Mouse (Mus musculus): ENCODE measurements around the gene Mlc1. TPM values are rescaled to one million over a fixed set of nuclear protein-coding genes. Genes with fewer than 3 reads are reported as not detected.

Gene Mlc1
- 0.05 TPM in 1 of 2 replicates, not detected in the other for polyA plus RNA-seq (2015; fragmentation: Nextera tagmentation; extraction: Ambion mirVana)

DNA sequence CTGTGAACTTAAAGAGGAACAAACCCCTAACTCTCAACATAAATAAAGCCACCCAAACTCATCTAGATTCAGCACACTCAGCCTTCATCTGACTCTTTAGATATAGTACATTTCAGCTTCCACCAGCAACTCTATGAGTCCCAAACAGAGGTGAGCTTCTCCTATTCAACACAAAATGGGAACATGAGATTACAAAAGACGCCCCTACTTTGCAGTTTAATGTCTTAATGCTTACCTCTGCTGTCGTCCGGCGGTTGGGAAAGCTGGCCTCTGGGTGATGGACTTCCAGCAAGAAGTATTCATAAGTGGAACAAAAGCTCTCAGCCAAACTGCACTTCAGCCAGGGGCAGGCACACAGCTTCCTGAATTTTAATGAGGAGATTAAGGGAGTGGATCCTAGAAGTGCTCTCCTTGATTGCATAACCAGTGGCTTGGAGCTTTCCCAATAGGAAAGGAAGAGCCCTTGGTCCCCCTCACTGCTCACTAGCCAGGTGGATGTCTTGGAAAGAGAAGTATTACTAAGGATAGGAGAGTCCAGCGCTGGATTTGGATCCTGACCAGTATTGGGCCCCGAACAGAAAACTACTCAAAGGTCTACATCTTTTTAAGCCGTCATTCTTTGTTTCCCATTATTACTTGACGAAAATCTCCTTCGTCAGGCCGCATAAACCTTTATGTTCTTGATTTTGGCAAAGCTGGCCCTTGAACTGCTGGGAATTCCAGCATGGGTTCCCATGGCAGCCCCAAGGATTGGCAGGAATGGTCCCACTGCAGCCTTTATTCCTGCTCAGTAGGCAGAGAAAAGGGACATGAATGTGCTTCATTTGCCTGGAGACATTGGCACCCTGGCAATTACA lies at the start of gene Mlc1:
Mlc1 (minus strand) TSS at position 727 of the 857 bp plus-strand sequence.
- H3K27me3 ChIP-seq (replicated peaks), result no peaks in the 10 kb centered on the region
- 69% methylated on average over 10 of the region's 10 CpGs for WGBS
- no peak within 1 kb of the TSS for H3K9ac ChIP-seq
- no peak for ATAC-seq (ENCODE audit: extremely low read depth, insufficient number of reproducible peaks, low FRiP score, low TSS enrichment)
- no peak within 1 kb of the TSS for H3K27ac ChIP-seq (replicated peaks)
- no peaks in the 10 kb centered on the region for H3K4me1 ChIP-seq
- no peak within 1 kb of the TSS for H3K4me2 ChIP-seq
- H3K4me3 ChIP-seq, result no peak within 1 kb of the TSS
- H3K36me3 ChIP-seq, result no peaks in the 10 kb centered on the region
- H3K9me3 ChIP-seq, result no peaks in the 10 kb centered on the region

GRCm38 (mm10) chr15:89020492-89020891 lies 41.7 kb upstream of the Mlc1 start:
- Histone ChIP-seq H3K4me1 (peaks cover 26% of the 10 kb centered on the region), H3K9me3 (no peaks in the 10 kb centered on the region), H3K27me3 (replicated peaks) (no peaks in the 10 kb centered on the region), H3K36me3 (peaks cover 11% of the 10 kb centered on the region), H3K27ac (replicated peaks) (peak overlapping the region; percentile 96), H3K4me3 (peak overlapping the region; percentile 45), H3K4me2 (peak overlapping the region; percentile 67), H3K9ac (peak overlapping the region; percentile 76)
- ATAC-seq (ENCODE audit: extremely low read depth, insufficient number of reproducible peaks, low FRiP score, low TSS enrichment), result peak; percentile 31; the same call in 1 of the 2 replicates
- WGBS, result 29% methylated on average over 7 of the region's 7 CpGs

DNA sequence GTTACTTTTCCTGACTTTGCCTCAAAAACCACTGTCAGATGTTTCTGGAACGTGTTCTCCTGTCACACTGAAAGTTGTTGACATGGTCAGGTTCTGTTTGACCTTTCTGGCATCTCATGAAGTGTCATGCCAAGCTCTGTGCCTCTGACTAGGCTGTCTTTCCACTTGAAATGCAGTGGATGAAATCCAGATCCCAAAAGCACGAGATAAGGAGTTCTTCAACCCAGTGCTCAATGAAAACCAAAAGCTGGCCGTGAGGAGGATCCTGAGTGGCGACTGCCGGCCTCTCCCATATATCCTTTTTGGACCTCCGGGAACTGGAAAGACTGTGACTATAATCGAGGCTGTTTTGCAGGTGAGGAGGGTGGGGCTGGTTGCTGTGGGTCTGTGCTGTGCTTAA lies 41.3 kb upstream of the Mlc1 start:
- 13% methylated on average over 7 of the region's 7 CpGs for WGBS
- Histone ChIP-seq H3K4me1 (peaks cover 28% of the 10 kb centered on the region), H3K27ac (replicated peaks) (peak overlapping the region; percentile 96), H3K36me3 (peaks cover 7% of the 10 kb centered on the region), H3K9me3 (no peaks in the 10 kb centered on the region), H3K27me3 (replicated peaks) (no peaks in the 10 kb centered on the region), H3K9ac (peak overlapping the region; percentile 76), H3K4me3 (peak overlapping the region; percentile 45), H3K4me2 (peak overlapping the region; percentile 67)
- ATAC-seq (ENCODE audit: extremely low read depth, insufficient number of reproducible peaks, low FRiP score, low TSS enrichment), result peak; percentile 38; the same call in 1 of the 2 replicates

GRCm38 (mm10) chr15:89016722-89017121 lies 37.9 kb upstream of the Mlc1 start:
- Histone ChIP-seq H3K9me3 (no peaks in the 10 kb centered on the region), H3K27ac (replicated peaks) (0 out of 2 replicates have a peak overlapping the region, but pooled peaks have one; percentile 21), H3K4me2 (no peak overlapping the region), H3K9ac (no peak overlapping the region), H3K27me3 (replicated peaks) (no peaks in the 10 kb centered on the region), H3K4me1 (peaks cover 38% of the 10 kb centered on the region), H3K36me3 (no peaks in the 10 kb centered on the region), H3K4me3 (no peak overlapping the region)
- no peak for ATAC-seq (ENCODE audit: extremely low read depth, insufficient number of reproducible peaks, low FRiP score, low TSS enrichment)
- 64% methylated on average over 3 of the region's 3 CpGs for WGBS

DNA sequence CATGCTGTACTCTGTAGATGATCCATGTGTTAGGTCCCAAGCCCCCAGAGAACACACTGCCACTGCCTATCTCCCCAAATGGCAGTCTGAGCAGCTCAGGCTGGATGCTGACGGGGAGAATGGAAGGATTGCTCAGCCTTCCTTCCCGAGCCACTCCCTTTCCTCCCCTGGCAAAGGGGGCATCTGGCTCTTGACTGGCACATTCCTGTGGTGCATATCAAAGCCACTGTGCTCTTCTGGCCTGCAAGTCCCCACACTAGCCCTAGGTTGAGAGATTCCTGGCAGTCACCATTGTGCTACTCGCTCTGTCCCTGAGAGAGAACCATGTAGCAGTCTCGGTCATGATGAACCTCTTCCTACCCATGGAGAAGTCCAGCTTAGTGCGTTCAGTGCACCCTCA lies 29.0 kb upstream of the Mlc1 start:
- no peak overlapping the region for H3K27ac ChIP-seq (replicated peaks)
- no peak overlapping the region for H3K4me2 ChIP-seq
- no peaks in the 10 kb centered on the region for H3K27me3 ChIP-seq (replicated peaks)
- H3K36me3 ChIP-seq, result no peaks in the 10 kb centered on the region
- no peak overlapping the region for H3K9ac ChIP-seq
- no peak for ATAC-seq (ENCODE audit: extremely low read depth, insufficient number of reproducible peaks, low FRiP score, low TSS enrichment)
- H3K4me3 ChIP-seq, result no peak overlapping the region
- no peaks in the 10 kb centered on the region for H3K9me3 ChIP-seq
- WGBS, result 73% methylated on average over 5 of the region's 5 CpGs
- H3K4me1 ChIP-seq, result no peaks in the 10 kb centered on the region

DNA sequence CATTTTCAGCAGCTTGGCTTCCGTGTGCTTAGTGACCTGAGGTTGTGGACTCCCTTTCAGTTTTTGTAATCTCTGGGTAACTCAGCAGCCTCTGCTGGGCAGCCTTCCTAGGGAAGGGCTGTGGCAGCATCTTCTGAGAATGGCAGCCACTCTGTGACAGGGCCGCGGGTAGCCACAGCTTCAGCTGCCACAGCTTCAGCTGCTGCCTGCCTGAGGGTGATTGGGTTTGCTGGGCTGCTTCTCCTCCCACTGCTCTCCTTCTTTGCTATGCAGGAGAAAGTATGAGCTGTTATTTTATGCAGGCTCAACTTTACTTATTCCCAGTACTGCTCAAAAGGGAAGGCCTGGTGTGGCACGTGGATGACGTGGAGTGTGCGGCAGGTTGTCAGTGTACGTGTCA lies 28.2 kb upstream of the Mlc1 start:
- Histone ChIP-seq H3K36me3 (no peaks in the 10 kb centered on the region), H3K27ac (replicated peaks) (no peak overlapping the region), H3K27me3 (replicated peaks) (no peaks in the 10 kb centered on the region), H3K4me3 (no peak overlapping the region), H3K4me2 (no peak overlapping the region), H3K9me3 (no peaks in the 10 kb centered on the region), H3K4me1 (no peaks in the 10 kb centered on the region), H3K9ac (no peak overlapping the region)
- no peak for ATAC-seq (ENCODE audit: extremely low read depth, insufficient number of reproducible peaks, low FRiP score, low TSS enrichment)
- WGBS, result 73% methylated on average over 7 of the region's 7 CpGs

DNA sequence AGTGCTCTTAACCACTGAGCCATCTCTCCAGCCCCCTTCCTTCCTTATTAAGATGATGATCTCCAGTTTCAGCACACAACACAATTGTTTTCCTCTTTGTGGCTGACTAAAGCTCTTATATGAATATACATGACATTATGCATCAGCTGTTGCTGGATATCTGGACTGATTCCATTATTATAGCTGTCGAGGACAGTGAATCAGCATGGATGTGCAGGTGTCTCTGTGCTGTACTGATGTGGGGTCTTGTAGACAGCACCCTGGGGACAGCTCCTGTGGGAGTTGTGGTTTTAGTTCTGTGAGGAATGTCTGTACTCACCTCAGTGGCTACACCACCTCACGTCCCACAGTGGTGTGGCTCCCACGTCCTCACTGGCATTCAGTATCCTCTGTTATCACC lies 22.4 kb upstream of the Mlc1 start:
- ATAC-seq (ENCODE audit: extremely low read depth, insufficient number of reproducible peaks, low FRiP score, low TSS enrichment), result no peak
- Histone ChIP-seq H3K27me3 (replicated peaks) (no peaks in the 10 kb centered on the region), H3K36me3 (no peaks in the 10 kb centered on the region), H3K4me3 (no peak overlapping the region), H3K4me1 (no peaks in the 10 kb centered on the region), H3K9ac (no peak overlapping the region), H3K27ac (replicated peaks) (no peak overlapping the region), H3K9me3 (no peaks in the 10 kb centered on the region), H3K4me2 (no peak overlapping the region)
- WGBS, result 70% methylated on average over 3 of the region's 3 CpGs

GRCm38 (mm10) chr15:89000367-89000766 lies 21.6 kb upstream of the Mlc1 start:
- Histone ChIP-seq H3K4me3 (no peak overlapping the region), H3K27ac (replicated peaks) (no peak overlapping the region), H3K4me2 (no peak overlapping the region), H3K36me3 (no peaks in the 10 kb centered on the region), H3K27me3 (replicated peaks) (no peaks in the 10 kb centered on the region), H3K4me1 (no peaks in the 10 kb centered on the region), H3K9ac (no peak overlapping the region), H3K9me3 (no peaks in the 10 kb centered on the region)
- ATAC-seq (ENCODE audit: extremely low read depth, insufficient number of reproducible peaks, low FRiP score, low TSS enrichment), result no peak
- 56% methylated on average over 2 of the region's 2 CpGs for WGBS

DNA sequence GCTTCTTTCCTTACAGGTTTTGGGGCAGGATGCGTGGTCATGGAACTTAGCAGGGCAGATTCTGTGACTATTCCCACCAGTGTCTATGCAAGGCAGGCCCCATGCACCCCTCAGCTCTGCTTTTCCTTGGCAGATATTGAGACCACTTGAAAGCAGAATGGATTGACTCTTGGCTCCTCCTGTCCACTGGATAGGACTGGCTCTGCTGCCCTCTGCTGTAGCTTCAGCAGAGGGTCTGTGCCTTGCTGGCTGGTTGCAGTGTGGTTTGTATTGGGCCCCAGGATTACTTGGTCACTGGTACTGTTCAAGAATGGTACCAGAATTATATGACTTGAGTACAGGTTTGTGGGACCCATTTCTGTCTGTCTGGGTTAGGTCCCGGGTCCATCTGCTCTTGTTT lies 20.3 kb upstream of the Mlc1 start:
- WGBS, result 81% methylated on average over 2 of the region's 2 CpGs

DNA sequence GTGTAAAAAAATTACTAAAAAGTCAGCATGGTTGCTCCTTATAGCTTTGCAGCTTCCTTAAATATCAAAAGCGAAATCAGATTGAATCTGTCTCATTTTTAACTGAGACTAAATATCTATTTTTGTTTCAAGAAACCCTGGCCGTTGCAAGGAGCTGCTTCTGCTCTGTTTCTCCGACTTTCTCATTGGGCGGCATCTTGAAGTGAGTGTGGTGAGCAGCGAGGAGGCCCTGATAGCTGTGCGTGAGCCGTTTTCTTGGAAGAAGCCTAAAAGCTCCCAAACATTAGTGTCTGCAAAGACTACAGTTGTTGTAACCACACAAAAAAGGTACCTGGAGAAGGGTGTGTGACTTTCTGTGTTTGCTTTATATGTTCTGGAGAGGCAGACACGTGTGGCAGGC lies 19.8 kb upstream of the Mlc1 start:
- no peak overlapping the region for H3K4me2 ChIP-seq
- H3K4me3 ChIP-seq, result no peak overlapping the region
- no peak overlapping the region for H3K27ac ChIP-seq (replicated peaks)
- H3K4me1 ChIP-seq, result no peaks in the 10 kb centered on the region
- no peaks in the 10 kb centered on the region for H3K36me3 ChIP-seq
- no peak for ATAC-seq (ENCODE audit: extremely low read depth, insufficient number of reproducible peaks, low FRiP score, low TSS enrichment)
- no peaks in the 10 kb centered on the region for H3K27me3 ChIP-seq (replicated peaks)
- 70% methylated on average over 8 of the region's 8 CpGs for WGBS
- no peak overlapping the region for H3K9ac ChIP-seq
- no peaks in the 10 kb centered on the region for H3K9me3 ChIP-seq

More for the DNA sequence above, 20.3 kb upstream of the Mlc1 start:
- no peak overlapping the region for H3K27ac ChIP-seq (replicated peaks)
- H3K27me3 ChIP-seq (replicated peaks), result no peaks in the 10 kb centered on the region
- H3K4me3 ChIP-seq, result no peak overlapping the region
- H3K4me1 ChIP-seq, result no peaks in the 10 kb centered on the region
- no peak overlapping the region for H3K9ac ChIP-seq
- ATAC-seq (ENCODE audit: extremely low read depth, insufficient number of reproducible peaks, low FRiP score, low TSS enrichment), result no peak
- no peaks in the 10 kb centered on the region for H3K9me3 ChIP-seq
- H3K4me2 ChIP-seq, result no peak overlapping the region
- no peaks in the 10 kb centered on the region for H3K36me3 ChIP-seq

- 63% methylated on average over 2 of the region's 2 CpGs for WGBS
- no peak overlapping the region for H3K4me2 ChIP-seq
Observed at GRCm38 (mm10) chr15:88989236-88989635, 10.4 kb upstream of the Mlc1 start.

More at GRCm38 (mm10) chr15:88989236-88989635, 10.4 kb upstream of the Mlc1 start:
- ATAC-seq (ENCODE audit: extremely low read depth, insufficient number of reproducible peaks, low FRiP score, low TSS enrichment), result no peak
- no peak overlapping the region for H3K27ac ChIP-seq (replicated peaks)
- H3K9ac ChIP-seq, result no peak overlapping the region
- H3K4me3 ChIP-seq, result no peak overlapping the region
- no peaks in the 10 kb centered on the region for H3K36me3 ChIP-seq
- H3K27me3 ChIP-seq (replicated peaks), result no peaks in the 10 kb centered on the region
- H3K9me3 ChIP-seq, result no peaks in the 10 kb centered on the region
- no peaks in the 10 kb centered on the region for H3K4me1 ChIP-seq

Data from heart, embryonic 13.5 days (tissue).